Mouse (Mus musculus) C2C12 (cell line): ENCODE measurements at regions not wholly inside any gene's neighbourhood (a gene's known extent, or its start where the extent isn't known, plus 50 kb on each side); places are given as distances from the start of the nearest gene placed in this dataset.

ENCODE experiments used
- CEBPB ChIP-seq: IDR thresholded peaks from one replicate; pipeline ENCODE4 v1.6.1; 2011; ENCODE audit warnings: low read depth, mild to moderate bottlenecking, control low read depth, moderate library complexity
- CTCF ChIP-seq: IDR thresholded peaks from one replicate; pipeline ENCODE4 v1.5.1; 2011; ENCODE audit not compliant: control insufficient read depth, insufficient read depth, insufficient read length
- FOSL1 ChIP-seq: IDR thresholded peaks from one replicate; pipeline ENCODE4 v1.8.0; 2011; ENCODE audit warnings: mild to moderate bottlenecking, low read length; ENCODE audit not compliant: poor library complexity, insufficient read depth, severe bottlenecking
- MAX ChIP-seq: IDR thresholded peaks from one replicate; pipeline ENCODE4 v1.6.1; 2011; ENCODE audit warnings: mild to moderate bottlenecking, control low read depth
- MYOG ChIP-seq: IDR thresholded peaks from one replicate; pipeline ENCODE4 v1.6.1; 2011; ENCODE audit not compliant: control insufficient read depth, insufficient read length; ENCODE audit errors: extremely low read depth
- USF1 ChIP-seq: IDR thresholded peaks from one replicate; pipeline ENCODE4 v1.6.1; 2011; ENCODE audit warnings: low read depth, mild to moderate bottlenecking, control low read depth, moderate library complexity

DNA sequence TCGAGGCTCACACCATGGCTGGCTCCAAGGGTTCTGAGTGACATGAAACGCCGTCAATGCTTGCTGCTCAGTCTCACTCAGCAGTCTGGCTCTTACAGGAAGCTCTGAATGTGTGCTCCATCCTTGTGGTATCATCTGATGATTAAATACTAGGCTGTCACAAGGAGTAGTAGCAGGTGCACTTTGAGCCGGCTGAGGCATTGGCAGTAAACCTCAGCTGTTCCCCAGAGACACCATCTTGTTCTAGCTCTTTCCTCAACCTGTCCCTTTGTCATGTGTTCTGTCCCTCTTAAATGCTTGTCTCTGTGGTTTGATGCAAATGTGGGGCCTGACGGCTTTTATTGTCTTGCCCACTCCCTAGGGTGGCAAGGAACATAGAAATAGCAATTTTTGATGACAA, 370.7 kb downstream of the Foxo1 start:
- TF ChIP-seq MYOG (no peak), CTCF (no peak), USF1 (no peak), MAX (no peak), CEBPB (no peak), FOSL1 (no peak)
